Mouse (Mus musculus): ENCODE results near the gene Ccdc28b. TPM values are rescaled to one million over a fixed set of nuclear protein-coding genes. Genes with fewer than 3 reads are reported as not detected.

Gene Ccdc28b
- total and polyA plus RNA-seq, 2 experiments from 2014 or later = 78.8 to 174 TPM

- Histone ChIP-seq H3K27ac (ENCODE audit: low read depth, low read length) (no peak overlapping the region), H3K9me3 (ENCODE audit: low read length) (no peaks in the 10 kb centered on the region), H3K4me3 (ENCODE audit: low read depth, low read length) (no peak overlapping the region), H3K36me3 (ENCODE audit: insufficient read depth, low read length) (no peaks in the 10 kb centered on the region), H3K4me2 (ENCODE audit: low read depth, low read length, poor library complexity, severe bottlenecking) (no peak overlapping the region), H3K4me1 (ENCODE audit: insufficient read depth, low read length) (0 out of 2 replicates have a peak, but pooled peaks cover 3% of the 10 kb centered on the region), H3K27me3 (ENCODE audit: insufficient read depth, low read length) (no peaks in the 10 kb centered on the region), H3K9ac (replicated peaks; ENCODE audit: low read length, poor library complexity, severe bottlenecking) (no peak overlapping the region)
- WGBS = 86% methylated on average over 13 of the region's 13 CpGs
- no peak for TF ChIP-seq CTCF (IDR thresholded peaks at IDR 0.05)
- DNase-seq (ENCODE audit: low spot score) = no peak
- ATAC-seq (ENCODE audit: low FRiP score) = no peak
Observed at GRCm38 (mm10) chr4:129572236-129573092, 51.3 kb downstream of the Ccdc28b start.

- H3K27ac ChIP-seq (ENCODE audit: low read depth, low read length) = no peak overlapping the region
- no peak overlapping the region for H3K9ac ChIP-seq (replicated peaks; ENCODE audit: low read length, poor library complexity, severe bottlenecking)
- no peaks in the 10 kb centered on the region for H3K4me1 ChIP-seq (ENCODE audit: insufficient read depth, low read length)
- no peaks in the 10 kb centered on the region for H3K27me3 ChIP-seq (ENCODE audit: insufficient read depth, low read length)
- TF ChIP-seq CTCF (IDR thresholded peaks at IDR 0.05) = no peak
- no peaks in the 10 kb centered on the region for H3K9me3 ChIP-seq (ENCODE audit: low read length)
- no peak for ATAC-seq (ENCODE audit: low FRiP score)
- WGBS = 67% methylated on average over 8 of the region's 8 CpGs
- DNase-seq (ENCODE audit: low spot score) = no peak
- no peak overlapping the region for H3K4me2 ChIP-seq (ENCODE audit: low read depth, low read length, poor library complexity, severe bottlenecking)
- no peak overlapping the region for H3K4me3 ChIP-seq (ENCODE audit: low read depth, low read length)
- H3K36me3 ChIP-seq (ENCODE audit: insufficient read depth, low read length) = no peaks in the 10 kb centered on the region
Observed at GRCm38 (mm10) chr4:129571551-129572084, 52.1 kb downstream of the Ccdc28b start.

- Histone ChIP-seq H3K36me3 (ENCODE audit: insufficient read depth, low read length) (no peaks in the 10 kb centered on the region), H3K27me3 (ENCODE audit: insufficient read depth, low read length) (no peaks in the 10 kb centered on the region), H3K4me3 (ENCODE audit: low read depth, low read length) (no peak overlapping the region), H3K4me2 (ENCODE audit: low read depth, low read length, poor library complexity, severe bottlenecking) (no peak overlapping the region), H3K9me3 (ENCODE audit: low read length) (no peaks in the 10 kb centered on the region), H3K27ac (ENCODE audit: low read depth, low read length) (no peak overlapping the region), H3K9ac (replicated peaks; ENCODE audit: low read length, poor library complexity, severe bottlenecking) (no peak overlapping the region), H3K4me1 (ENCODE audit: insufficient read depth, low read length) (no peaks in the 10 kb centered on the region)
- 89% methylated on average over 6 of the region's 6 CpGs for WGBS
- no peak for TF ChIP-seq CTCF (IDR thresholded peaks at IDR 0.05)
- DNase-seq (ENCODE audit: low spot score) = no peak
- ATAC-seq (ENCODE audit: low FRiP score) = no peak
Observed at GRCm38 (mm10) chr4:129570028-129570427, 53.7 kb downstream of the Ccdc28b start.

Other genes with a start within 250 kb of the Ccdc28b start
- 22.9 and 25.2 TPM in 2 replicates for gene Zbtb8a, start 245.8 kb downstream of the Ccdc28b start, total RNA-seq (2014; rRNA removed)
- 15.5 and 15.8 TPM in 2 replicates for gene Zbtb8a, start 245.8 kb downstream of the Ccdc28b start, polyA plus RNA-seq (2015; fragmentation: Nextera tagmentation; extraction: Ambion mirVana)
- 14.3 and 15.1 TPM in 2 replicates for gene Zbtb8b, start 183.1 kb downstream of the Ccdc28b start, total RNA-seq (2014; rRNA removed)
- 14.5 and 15.9 TPM in 2 replicates for gene Zbtb8b, start 183.1 kb downstream of the Ccdc28b start, polyA plus RNA-seq (2015; fragmentation: Nextera tagmentation; extraction: Ambion mirVana)
- 53.7 and 58.9 TPM in 2 replicates for gene Bsdc1, start 162.4 kb downstream of the Ccdc28b start, total RNA-seq (2014; rRNA removed)
- 27.0 and 27.1 TPM in 2 replicates for gene Bsdc1, start 162.4 kb downstream of the Ccdc28b start, polyA plus RNA-seq (2015; fragmentation: Nextera tagmentation; extraction: Ambion mirVana)
- 0.16 and 2.5 TPM in 2 replicates for gene Tssk3, start 132.9 kb downstream of the Ccdc28b start, total RNA-seq (2014; rRNA removed)
- gene Tssk3, start 132.9 kb downstream of the Ccdc28b start, polyA plus RNA-seq (2015; fragmentation: Nextera tagmentation; extraction: Ambion mirVana) = 1.7 and 1.8 TPM in 2 replicates
- gene Fam229a, start 132.8 kb downstream of the Ccdc28b start, total RNA-seq (2014; rRNA removed) = 2.2 TPM in 1 of 2 replicates, not detected in the other
- gene Fam229a, start 132.8 kb downstream of the Ccdc28b start, polyA plus RNA-seq (2015; fragmentation: Nextera tagmentation; extraction: Ambion mirVana) = 4.3 and 5.4 TPM in 2 replicates
- 1,529 and 1,586 TPM in 2 replicates for gene Marcksl1, start 110.4 kb downstream of the Ccdc28b start, total RNA-seq (2014; rRNA removed)
- gene Marcksl1, start 110.4 kb downstream of the Ccdc28b start, polyA plus RNA-seq (2015; fragmentation: Nextera tagmentation; extraction: Ambion mirVana) = 1,678 and 1,776 TPM in 2 replicates
- gene Hdac1, start 81.2 kb downstream of the Ccdc28b start, total RNA-seq (2014; rRNA removed) = 28.3 and 31.2 TPM in 2 replicates
- 48.4 and 48.9 TPM in 2 replicates for gene Hdac1, start 81.2 kb downstream of the Ccdc28b start, polyA plus RNA-seq (2015; fragmentation: Nextera tagmentation; extraction: Ambion mirVana)
- gene Lck, start 50.3 kb downstream of the Ccdc28b start, total RNA-seq (2014; rRNA removed) = 17.5 and 20.4 TPM in 2 replicates
- 17.5 and 20.7 TPM in 2 replicates for gene Lck, start 50.3 kb downstream of the Ccdc28b start, polyA plus RNA-seq (2015; fragmentation: Nextera tagmentation; extraction: Ambion mirVana)
- gene Fam167b, start 45.4 kb downstream of the Ccdc28b start, total RNA-seq (2014; rRNA removed) = not detected in 2 replicates
- gene Fam167b, start 45.4 kb downstream of the Ccdc28b start, polyA plus RNA-seq (2015; fragmentation: Nextera tagmentation; extraction: Ambion mirVana) = not detected in 2 replicates
- gene Eif3i, start 23.3 kb downstream of the Ccdc28b start, total RNA-seq (2014; rRNA removed) = 282 and 300 TPM in 2 replicates
- 213 and 222 TPM in 2 replicates for gene Eif3i, start 23.3 kb downstream of the Ccdc28b start, polyA plus RNA-seq (2015; fragmentation: Nextera tagmentation; extraction: Ambion mirVana)
- gene Tmem234, start 23.3 kb downstream of the Ccdc28b start, total RNA-seq (2014; rRNA removed) = 146 and 189 TPM in 2 replicates
- gene Tmem234, start 23.3 kb downstream of the Ccdc28b start, polyA plus RNA-seq (2015; fragmentation: Nextera tagmentation; extraction: Ambion mirVana) = 210 and 232 TPM in 2 replicates
- gene Dcdc2b, start 9.7 kb downstream of the Ccdc28b start, total RNA-seq (2014; rRNA removed) = 0.82 and 3.9 TPM in 2 replicates
- gene Dcdc2b, start 9.7 kb downstream of the Ccdc28b start, polyA plus RNA-seq (2015; fragmentation: Nextera tagmentation; extraction: Ambion mirVana) = 2.7 and 4.4 TPM in 2 replicates
- 7.9 and 33.0 TPM in 2 replicates for gene Iqcc, start 4.8 kb downstream of the Ccdc28b start, total RNA-seq (2014; rRNA removed)
- gene Iqcc, start 4.8 kb downstream of the Ccdc28b start, polyA plus RNA-seq (2015; fragmentation: Nextera tagmentation; extraction: Ambion mirVana) = 17.2 and 20.2 TPM in 2 replicates
- gene Txlna, start 17.1 kb upstream of the Ccdc28b start, total RNA-seq (2014; rRNA removed) = 33.4 and 38.2 TPM in 2 replicates
- 25.6 and 27.2 TPM in 2 replicates for gene Txlna, start 17.1 kb upstream of the Ccdc28b start, polyA plus RNA-seq (2015; fragmentation: Nextera tagmentation; extraction: Ambion mirVana)
- gene Kpna6, start 48.8 kb upstream of the Ccdc28b start, total RNA-seq (2014; rRNA removed) = 63.1 and 65.3 TPM in 2 replicates
- 13.5 and 14.9 TPM in 2 replicates for gene Kpna6, start 48.8 kb upstream of the Ccdc28b start, polyA plus RNA-seq (2015; fragmentation: Nextera tagmentation; extraction: Ambion mirVana)
- 26.0 and 29.6 TPM in 2 replicates for gene Tmem39b, start 72.9 kb upstream of the Ccdc28b start, total RNA-seq (2014; rRNA removed)
- 15.9 and 16.4 TPM in 2 replicates for gene Tmem39b, start 72.9 kb upstream of the Ccdc28b start, polyA plus RNA-seq (2015; fragmentation: Nextera tagmentation; extraction: Ambion mirVana)
- 80.8 and 101 TPM in 2 replicates for gene Khdrbs1, start 118.4 kb upstream of the Ccdc28b start, total RNA-seq (2014; rRNA removed)
- gene Khdrbs1, start 118.4 kb upstream of the Ccdc28b start, polyA plus RNA-seq (2015; fragmentation: Nextera tagmentation; extraction: Ambion mirVana) = 78.0 and 87.2 TPM in 2 replicates
- 94.0 and 117 TPM in 2 replicates for gene Ptp4a2, start 187.3 kb upstream of the Ccdc28b start, total RNA-seq (2014; rRNA removed)
- 202 and 245 TPM in 2 replicates for gene Ptp4a2, start 187.3 kb upstream of the Ccdc28b start, polyA plus RNA-seq (2015; fragmentation: Nextera tagmentation; extraction: Ambion mirVana)